Mouse (Mus musculus): ENCODE measurements around the gene Eng.

The Eng gene

DNA sequence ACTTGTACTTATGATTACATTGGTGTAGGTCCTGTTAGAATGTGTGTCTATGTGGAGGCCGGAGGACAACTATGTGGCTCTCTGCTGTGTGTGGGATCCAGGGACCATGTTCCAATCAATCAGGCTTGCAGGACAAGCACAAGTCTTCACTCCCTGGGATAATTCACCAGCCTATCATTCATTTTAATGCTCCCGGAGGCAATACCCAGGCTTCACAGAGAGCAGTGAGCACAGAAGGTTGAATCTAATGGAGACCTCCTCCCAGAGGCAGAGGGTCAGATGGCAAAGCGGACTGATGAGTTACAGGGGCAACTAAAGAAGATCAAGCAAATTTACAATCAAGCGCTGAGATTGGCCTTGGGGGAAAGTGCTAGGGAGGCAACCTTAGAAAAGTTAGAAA lies 83.2 kb downstream of the Eng start:
- in situ Hi-C loops (cut with MboI, MseI) = no loop called here

DNA sequence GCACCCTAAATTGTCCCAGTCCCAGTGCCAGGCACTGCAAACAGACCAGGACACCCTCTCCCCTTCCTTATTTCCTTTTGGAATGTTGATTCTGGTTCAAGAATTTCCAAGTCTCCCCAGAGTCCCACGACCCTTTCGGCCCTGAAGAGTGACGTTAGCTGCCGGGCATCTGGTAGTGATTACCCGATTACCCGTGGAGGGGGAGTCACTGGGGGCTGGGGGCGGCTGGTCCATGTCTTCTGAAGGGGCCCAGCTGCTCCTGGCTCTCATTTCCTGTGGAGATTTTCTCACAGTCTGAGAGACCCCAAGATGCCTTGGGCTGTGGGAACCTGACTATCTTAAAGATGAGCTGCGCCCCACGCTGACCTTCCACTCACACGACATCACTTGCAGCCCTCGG lies 84.5 kb downstream of the Eng start:
- in situ Hi-C loops (cut with MboI, MseI) = no loop called here

GRCm38 (mm10) chr2:32731911-32732310 lies 85.5 kb downstream of the Eng start:
- in situ Hi-C loops (cut with MboI, MseI) = no loop called here

Data from T-helper 2 cell (primary cell).